Mouse (Mus musculus) liver, embryonic 11.5 days (tissue): Measurements from ENCODE around the gene Olfr1249. TPM values are rescaled to one million over a fixed set of nuclear protein-coding genes. Genes with fewer than 3 reads are reported as not detected.
"Not testable (repeated sequence)": the region's sequence is repeated elsewhere in the genome, so short reads cannot be mapped to it uniquely, and the experiment has no call there.

Experiments
- ATAC-seq: fragments of 200-750 bp; cut with Nextera tagmentation; replicated peaks from 2 replicates; pipeline ENCODE4 v1.8.0; 2017; ENCODE audit warnings: moderate number of reproducible peaks, mild to moderate bottlenecking, moderate TSS enrichment, moderate library complexity; ENCODE audit not compliant: low FRiP score
- DNase-seq: peaks from one replicate; pipeline ENCODE4 v3.0.0-alpha.2; 2017; ENCODE audit warnings: low spot score
- H3K27ac ChIP-seq: fragments of 300-500 bp; sonication (generic); 2 replicates; pipeline ENCODE4 v1.5.1; 2014; ENCODE audit warnings: mild to moderate bottlenecking, low read depth, low read length, control low read depth
- H3K27me3 ChIP-seq: fragments of 300-500 bp; sonication (generic); replicated peaks from 2 replicates; pipeline ENCODE4 v1.6.1; 2014; ENCODE audit warnings: low read length, mixed read lengths; ENCODE audit not compliant: control insufficient read depth, insufficient read depth
- H3K36me3 ChIP-seq: fragments of 300-500 bp; sonication (generic); 2 replicates; pipeline ENCODE4 v1.6.1; 2014; ENCODE audit warnings: mild to moderate bottlenecking, low read length, moderate library complexity, mixed read lengths; ENCODE audit not compliant: control insufficient read depth, insufficient read depth
- H3K4me1 ChIP-seq: fragments of 300-500 bp; sonication (generic); replicated peaks from 2 replicates; pipeline ENCODE4 v1.6.1; 2014; ENCODE audit warnings: low read length, mixed read lengths; ENCODE audit not compliant: control insufficient read depth, insufficient read depth
- H3K4me2 ChIP-seq: fragments of 300-500 bp; sonication (generic); 2 replicates; pipeline ENCODE4 v1.6.1; 2014; ENCODE audit warnings: mild to moderate bottlenecking, control low read depth, moderate library complexity
- H3K4me3 ChIP-seq: fragments of 300-500 bp; sonication (generic); 2 replicates; pipeline ENCODE4 v1.5.1; 2014; ENCODE audit warnings: low read depth, low read length, control low read depth
- H3K9ac ChIP-seq: fragments of 300-500 bp; sonication (generic); 2 replicates; pipeline ENCODE4 v1.6.1; 2014; ENCODE audit warnings: low read depth, low read length, control low read depth
- H3K9me3 ChIP-seq: fragments of 300-500 bp; sonication (generic); 2 replicates; pipeline ENCODE4 v1.6.1; 2016; ENCODE audit warnings: low read length, inconsistent platforms, mixed read lengths; ENCODE audit not compliant: control insufficient read depth
- WGBS: fragments of 180-500 bp; shearing (Covaris S2); extraction: QIAGEN DNeasy Blood & Tissue Kit; methylation state at CpG from one replicate; pipeline ENCODE4 v1.1.7; 2014; 5-methylcytosine and 5-hydroxymethylcytosine counted together
- polyA plus RNA-seq: library from polyadenylated mRNA; unstranded; fragments of >200 nt; fragmentation: Nextera tagmentation; extraction: Ambion mirVana; gene quantifications from 2 replicates; pipeline ENCODE4 v1.2.1, GENCODE M21; 2014

Olfr1249 gene
- not detected in 2 replicates for polyA plus RNA-seq

- DNase-seq (no peak), ATAC-seq (no peak)
- Histone ChIP-seq H3K27ac (no peak within 1 kb of the TSS), H3K4me2 (no peak within 1 kb of the TSS), H3K9me3 (no peaks in the 10 kb centered on the region), H3K4me1 (no peaks in the 10 kb centered on the region), H3K36me3 (no peaks in the 10 kb centered on the region), H3K27me3 (no peaks in the 10 kb centered on the region), H3K9ac (no peak within 1 kb of the TSS), H3K4me3 (no peak within 1 kb of the TSS)
- WGBS, result 90% methylated on average over 2 of the region's 2 CpGs
Observed at GRCm38 (mm10) chr2:89634883-89635282, at the start of gene Olfr1249. Olfr1249 (minus strand) TSS chr2:89634983.

- no peak for ATAC-seq
- Histone ChIP-seq H3K9ac (no peak within 1 kb of the TSS), H3K4me3 (no peak within 1 kb of the TSS), H3K4me2 (no peak within 1 kb of the TSS), H3K4me1 (no peaks in the 10 kb centered on the region), H3K27ac (no peak within 1 kb of the TSS), H3K27me3 (no peaks in the 10 kb centered on the region), H3K36me3 (no peaks in the 10 kb centered on the region), H3K9me3 (no peaks in the 10 kb centered on the region)
- DNase-seq, result no peak
Observed at GRCm38 (mm10) chr2:89671836-89672235, 37.1 kb upstream of the Olfr1249 start, which contains the start of gene Olfr1251. Olfr1251 (minus strand) TSS chr2:89671936.

GRCm38 (mm10) chr2:89661367-89661766, 26.6 kb upstream of the Olfr1249 start, which contains the start of gene Olfr1250:
Olfr1250 (minus strand) TSS chr2:89661467.
- DNase-seq (no peak), ATAC-seq (no peak)
- H3K27me3 ChIP-seq, result no peaks in the 10 kb centered on the region
- H3K4me1 ChIP-seq, result no peaks in the 10 kb centered on the region
- no peaks in the 10 kb centered on the region for H3K36me3 ChIP-seq
- no peak within 1 kb of the TSS for H3K4me2 ChIP-seq
- no peak within 1 kb of the TSS for H3K27ac ChIP-seq
- H3K4me3 ChIP-seq, result no peak within 1 kb of the TSS
- H3K9ac ChIP-seq, result no peak within 1 kb of the TSS
- H3K9me3 ChIP-seq, result no peaks in the 10 kb centered on the region

GRCm38 (mm10) chr2:89618145-89618544, 16.6 kb downstream of the Olfr1249 start, which contains the start of gene Olfr1248:
Olfr1248 (minus strand) TSS chr2:89618245.
- not testable (repeated sequence) for H3K36me3 ChIP-seq, ATAC-seq, H3K4me2 ChIP-seq, H3K4me3 ChIP-seq, H3K27me3 ChIP-seq, H3K4me1 ChIP-seq, H3K9ac ChIP-seq, H3K9me3 ChIP-seq, DNase-seq, H3K27ac ChIP-seq
- 85% methylated on average over 1 of the region's 1 CpGs for WGBS

- DNase-seq (no peak), ATAC-seq (no peak)
- Histone ChIP-seq H3K36me3 (no peaks in the 10 kb centered on the region), H3K4me2 (no peak within 1 kb of the TSS), H3K27me3 (no peaks in the 10 kb centered on the region), H3K4me3 (no peak within 1 kb of the TSS), H3K9ac (no peak within 1 kb of the TSS), H3K4me1 (no peaks in the 10 kb centered on the region), H3K27ac (no peak within 1 kb of the TSS), H3K9me3 (no peaks in the 10 kb centered on the region)
- 86% methylated on average over 2 of the region's 2 CpGs for WGBS
Observed at GRCm38 (mm10) chr2:89614030-89614429, 20.8 kb downstream of the Olfr1249 start, which contains the start of gene Olfr1247. Olfr1247 (minus strand) TSS chr2:89614130.

GRCm38 (mm10) chr2:89593057-89593456, 41.7 kb downstream of the Olfr1249 start, which contains the start of gene Olfr1246:
Olfr1246 (minus strand) TSS chr2:89593157.
- ATAC-seq (no peak), DNase-seq (no peak)
- Histone ChIP-seq H3K4me3 (no peak within 1 kb of the TSS), H3K4me1 (no peaks in the 10 kb centered on the region), H3K9me3 (no peaks in the 10 kb centered on the region), H3K9ac (no peak within 1 kb of the TSS), H3K36me3 (no peaks in the 10 kb centered on the region), H3K27ac (no peak within 1 kb of the TSS), H3K27me3 (no peaks in the 10 kb centered on the region), H3K4me2 (no peak within 1 kb of the TSS)
- WGBS, result 66% methylated on average over 2 of the region's 2 CpGs

Other genes with a start within 250 kb of the Olfr1249 start
- gene Olfr1238, start 225.3 kb downstream of the Olfr1249 start, polyA plus RNA-seq, result not detected in 2 replicates
- not detected in 2 replicates for gene Olfr1239, start 214.6 kb downstream of the Olfr1249 start, polyA plus RNA-seq
- not detected in 2 replicates for gene Olfr1240, start 192.0 kb downstream of the Olfr1249 start, polyA plus RNA-seq
- gene Olfr1241, start 147.9 kb downstream of the Olfr1249 start, polyA plus RNA-seq, result not detected in 2 replicates
- not detected in 2 replicates for gene Olfr1242, start 136.6 kb downstream of the Olfr1249 start, polyA plus RNA-seq
- not detected in 2 replicates for gene Olfr1243, start 103.5 kb downstream of the Olfr1249 start, polyA plus RNA-seq
- not detected in 2 replicates for gene Olfr1245, start 56.5 kb downstream of the Olfr1249 start, polyA plus RNA-seq
- gene Olfr1246, start 41.8 kb downstream of the Olfr1249 start, polyA plus RNA-seq, result not detected in 2 replicates
- gene Olfr1247, start 20.9 kb downstream of the Olfr1249 start, polyA plus RNA-seq, result not detected in 2 replicates
- gene Olfr1248, start 16.7 kb downstream of the Olfr1249 start, polyA plus RNA-seq, result not detected in 2 replicates
- gene Olfr1250, start 26.5 kb upstream of the Olfr1249 start, polyA plus RNA-seq, result not detected in 2 replicates
- not detected in 2 replicates for gene Olfr1251, start 37.0 kb upstream of the Olfr1249 start, polyA plus RNA-seq
- gene Olfr1252, start 90.0 kb upstream of the Olfr1249 start, polyA plus RNA-seq, result not detected in 2 replicates
- gene Olfr1253, start 122.1 kb upstream of the Olfr1249 start, polyA plus RNA-seq, result not detected in 2 replicates
- gene Olfr1254, start 158.6 kb upstream of the Olfr1249 start, polyA plus RNA-seq, result not detected in 2 replicates
- gene Olfr1255, start 177.1 kb upstream of the Olfr1249 start, polyA plus RNA-seq, result not detected in 2 replicates
- gene Olfr1256, start 206.6 kb upstream of the Olfr1249 start, polyA plus RNA-seq, result not detected in 2 replicates
- gene Olfr48, start 213.2 kb upstream of the Olfr1249 start, polyA plus RNA-seq, result not detected in 2 replicates
- gene Olfr1257, start 243.5 kb upstream of the Olfr1249 start, polyA plus RNA-seq, result not detected in 2 replicates